Mouse (Mus musculus): ENCODE data around the gene Litaf. TPM values are rescaled to one million over a fixed set of nuclear protein-coding genes. Genes with fewer than 3 reads are reported as not detected.

The Litaf gene
- polyA plus RNA-seq, 1 experiment: 102 TPM

- H3K27ac ChIP-seq (ENCODE audit: insufficient read depth, low read length): no peak overlapping the region
- no peaks in the 10 kb centered on the region for H3K27me3 ChIP-seq (ENCODE audit: control insufficient read depth, insufficient read depth, low read length, poor library complexity, severe bottlenecking)
- no peak overlapping the region for H3K4me3 ChIP-seq (ENCODE audit: low read depth, low read length)
- H3K9me3 ChIP-seq (replicated peaks; ENCODE audit: control insufficient read depth, insufficient read depth, low read length, poor library complexity, severe bottlenecking): no peaks in the 10 kb centered on the region
- H3K9ac ChIP-seq (ENCODE audit: low read depth, poor library complexity, severe bottlenecking): no peak overlapping the region
- no peaks in the 10 kb centered on the region for H3K36me3 ChIP-seq (ENCODE audit: control insufficient read depth, insufficient read depth, low read length, poor library complexity, severe bottlenecking)
- no peak for TF ChIP-seq EP300 (IDR thresholded peaks at IDR 0.05; ENCODE audit: insufficient read depth, low read depth, low read length)
- no peak for TF ChIP-seq POLR2A (IDR thresholded peaks at IDR 0.05; ENCODE audit: insufficient read depth, low read length)
- no peak for TF ChIP-seq CTCF (IDR thresholded peaks at IDR 0.05; ENCODE audit: low read depth, low read length)
- H3K4me1 ChIP-seq (ENCODE audit: control insufficient read depth, insufficient read depth, low read length): peaks cover 2% of the 10 kb centered on the region
Observed at GRCm38 (mm10) chr16:10939932-10940331, 126.0 kb downstream of the Litaf start.

GRCm38 (mm10) chr16:10937497-10937896 is 128.5 kb downstream of the Litaf start:
- Histone ChIP-seq H3K4me3 (ENCODE audit: low read depth, low read length) (no peak overlapping the region), H3K36me3 (ENCODE audit: control insufficient read depth, insufficient read depth, low read length, poor library complexity, severe bottlenecking) (no peaks in the 10 kb centered on the region), H3K27me3 (ENCODE audit: control insufficient read depth, insufficient read depth, low read length, poor library complexity, severe bottlenecking) (no peaks in the 10 kb centered on the region), H3K9ac (ENCODE audit: low read depth, poor library complexity, severe bottlenecking) (no peak overlapping the region), H3K4me1 (ENCODE audit: control insufficient read depth, insufficient read depth, low read length) (peaks cover 2% of the 10 kb centered on the region), H3K27ac (ENCODE audit: insufficient read depth, low read length) (no peak overlapping the region), H3K9me3 (replicated peaks; ENCODE audit: control insufficient read depth, insufficient read depth, low read length, poor library complexity, severe bottlenecking) (no peaks in the 10 kb centered on the region)
- TF ChIP-seq EP300 (IDR thresholded peaks at IDR 0.05; ENCODE audit: insufficient read depth, low read depth, low read length): no peak
- TF ChIP-seq CTCF (IDR thresholded peaks at IDR 0.05; ENCODE audit: low read depth, low read length): no peak
- TF ChIP-seq POLR2A (IDR thresholded peaks at IDR 0.05; ENCODE audit: insufficient read depth, low read length): no peak

- Histone ChIP-seq H3K9me3 (replicated peaks; ENCODE audit: control insufficient read depth, insufficient read depth, low read length, poor library complexity, severe bottlenecking) (no peaks in the 10 kb centered on the region), H3K27ac (ENCODE audit: insufficient read depth, low read length) (no peak overlapping the region), H3K27me3 (ENCODE audit: control insufficient read depth, insufficient read depth, low read length, poor library complexity, severe bottlenecking) (no peaks in the 10 kb centered on the region), H3K9ac (ENCODE audit: low read depth, poor library complexity, severe bottlenecking) (no peak overlapping the region), H3K4me3 (ENCODE audit: low read depth, low read length) (no peak overlapping the region), H3K36me3 (ENCODE audit: control insufficient read depth, insufficient read depth, low read length, poor library complexity, severe bottlenecking) (no peaks in the 10 kb centered on the region), H3K4me1 (ENCODE audit: control insufficient read depth, insufficient read depth, low read length) (peaks cover 2% of the 10 kb centered on the region)
- no peak for TF ChIP-seq CTCF (IDR thresholded peaks at IDR 0.05; ENCODE audit: low read depth, low read length)
Observed at GRCm38 (mm10) chr16:10936700-10937319, 129.1 kb downstream of the Litaf start.

GRCm38 (mm10) chr16:10934047-10934446 is 131.9 kb downstream of the Litaf start:
- Histone ChIP-seq H3K9me3 (replicated peaks; ENCODE audit: control insufficient read depth, insufficient read depth, low read length, poor library complexity, severe bottlenecking) (no peaks in the 10 kb centered on the region; the same call in 1 of the 2 replicates), H3K4me1 (ENCODE audit: control insufficient read depth, insufficient read depth, low read length) (peaks cover 2% of the 10 kb centered on the region), H3K27ac (ENCODE audit: insufficient read depth, low read length) (no peak overlapping the region)

GRCm38 (mm10) chr16:10933372-10933771 is 132.6 kb downstream of the Litaf start:
- Histone ChIP-seq H3K9ac (ENCODE audit: low read depth, poor library complexity, severe bottlenecking) (no peak overlapping the region), H3K36me3 (ENCODE audit: control insufficient read depth, insufficient read depth, low read length, poor library complexity, severe bottlenecking) (no peaks in the 10 kb centered on the region), H3K27ac (ENCODE audit: insufficient read depth, low read length) (no peak overlapping the region), H3K4me3 (ENCODE audit: low read depth, low read length) (no peak overlapping the region), H3K9me3 (replicated peaks; ENCODE audit: control insufficient read depth, insufficient read depth, low read length, poor library complexity, severe bottlenecking) (no peaks in the 10 kb centered on the region; the same call in 1 of the 2 replicates), H3K4me1 (ENCODE audit: control insufficient read depth, insufficient read depth, low read length) (peaks cover 2% of the 10 kb centered on the region), H3K27me3 (ENCODE audit: control insufficient read depth, insufficient read depth, low read length, poor library complexity, severe bottlenecking) (no peaks in the 10 kb centered on the region)
- TF ChIP-seq POLR2A (IDR thresholded peaks at IDR 0.05; ENCODE audit: insufficient read depth, low read length): no peak
- TF ChIP-seq EP300 (IDR thresholded peaks at IDR 0.05; ENCODE audit: insufficient read depth, low read depth, low read length): no peak
- no peak for TF ChIP-seq CTCF (IDR thresholded peaks at IDR 0.05; ENCODE audit: low read depth, low read length)

More at GRCm38 (mm10) chr16:10934047-10934446, 131.9 kb downstream of the Litaf start:
- Histone ChIP-seq H3K9ac (ENCODE audit: low read depth, poor library complexity, severe bottlenecking) (no peak overlapping the region), H3K36me3 (ENCODE audit: control insufficient read depth, insufficient read depth, low read length, poor library complexity, severe bottlenecking) (no peaks in the 10 kb centered on the region), H3K4me3 (ENCODE audit: low read depth, low read length) (no peak overlapping the region), H3K27me3 (ENCODE audit: control insufficient read depth, insufficient read depth, low read length, poor library complexity, severe bottlenecking) (no peaks in the 10 kb centered on the region)
- TF ChIP-seq POLR2A (IDR thresholded peaks at IDR 0.05; ENCODE audit: insufficient read depth, low read length): no peak
- no peak for TF ChIP-seq EP300 (IDR thresholded peaks at IDR 0.05; ENCODE audit: insufficient read depth, low read depth, low read length)
- no peak for TF ChIP-seq CTCF (IDR thresholded peaks at IDR 0.05; ENCODE audit: low read depth, low read length)

- Histone ChIP-seq H3K27me3 (ENCODE audit: control insufficient read depth, insufficient read depth, low read length, poor library complexity, severe bottlenecking) (no peaks in the 10 kb centered on the region), H3K36me3 (ENCODE audit: control insufficient read depth, insufficient read depth, low read length, poor library complexity, severe bottlenecking) (no peaks in the 10 kb centered on the region), H3K9me3 (replicated peaks; ENCODE audit: control insufficient read depth, insufficient read depth, low read length, poor library complexity, severe bottlenecking) (no peaks in the 10 kb centered on the region; the same call in 1 of the 2 replicates), H3K27ac (ENCODE audit: insufficient read depth, low read length) (no peak overlapping the region), H3K4me3 (ENCODE audit: low read depth, low read length) (no peak overlapping the region), H3K9ac (ENCODE audit: low read depth, poor library complexity, severe bottlenecking) (no peak overlapping the region), H3K4me1 (ENCODE audit: control insufficient read depth, insufficient read depth, low read length) (no peaks in the 10 kb centered on the region)
- TF ChIP-seq CTCF (IDR thresholded peaks at IDR 0.05; ENCODE audit: low read depth, low read length): no peak
- no peak for TF ChIP-seq POLR2A (IDR thresholded peaks at IDR 0.05; ENCODE audit: insufficient read depth, low read length)
- TF ChIP-seq EP300 (IDR thresholded peaks at IDR 0.05; ENCODE audit: insufficient read depth, low read depth, low read length): no peak
Observed at GRCm38 (mm10) chr16:10927026-10927425, 138.9 kb downstream of the Litaf start.
